Mouse (Mus musculus) embryo, embryonic 11.5 days (tissue): ENCODE measurements around the gene Olfr124.

ENCODE experiments used
- DNase-seq: peaks from one replicate; pipeline ENCODE4 v3.0.0-alpha.2; 2012; ENCODE audit warnings: low read depth, low spot score

The Olfr124 gene

DNA sequence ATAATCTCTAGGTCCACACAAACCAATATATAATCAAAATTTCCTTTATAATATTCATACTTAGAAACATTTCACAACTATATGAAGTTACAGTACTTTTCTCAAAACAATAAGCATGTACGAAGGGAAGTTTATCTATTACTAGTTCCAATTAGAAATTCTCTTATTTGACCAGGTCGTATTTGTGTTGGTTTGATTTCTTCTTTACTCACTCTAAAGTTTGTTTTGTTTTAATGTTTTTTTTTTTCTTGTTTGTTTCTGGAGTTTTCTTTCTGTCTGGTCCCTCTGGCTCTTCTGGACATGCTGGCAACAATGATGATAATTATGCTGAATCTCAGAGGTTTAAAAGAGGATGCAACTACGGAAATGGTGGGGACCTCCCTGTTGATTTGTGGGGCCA lies at the start of gene Olfr124:
Olfr124 (plus strand) TSS at position 301 of the 400 bp plus-strand sequence.
- no peak for DNase-seq

- DNase-seq = no peak
These were observed 31.4 kb upstream of the Olfr124 start, which contains the start of gene Olfr122 for GRCm38 (mm10) chr17:37768307-37768706. Gene Olfr122 (plus strand): TSS chr17:37768607.

DNA sequence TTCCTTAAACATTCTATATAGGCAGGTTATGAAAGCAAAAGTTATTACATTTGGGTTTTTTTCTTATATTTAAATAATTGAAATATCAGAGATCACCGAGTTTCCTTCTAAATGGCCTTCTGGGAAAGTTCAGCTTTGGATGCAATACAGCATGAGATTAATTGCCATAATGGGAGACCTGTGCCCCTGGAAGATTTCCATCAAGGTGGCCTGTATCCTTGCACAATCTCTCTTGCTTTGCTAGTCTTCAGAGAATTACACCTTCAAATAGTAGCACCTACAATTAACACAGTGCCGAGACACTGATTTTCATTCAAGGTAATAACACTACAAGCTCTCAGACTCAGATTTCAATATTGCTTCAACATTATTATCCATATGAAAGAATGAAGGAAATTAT lies 6.5 kb upstream of the Olfr124 start, which contains the start of gene Olfr123:
Olfr123 (plus strand) TSS at position 301 of the 400 bp plus-strand sequence.
- no peak for DNase-seq

- no peak for DNase-seq
These were observed 33.0 kb downstream of the Olfr124 start, which contains the start of gene Olfr125 for GRCm38 (mm10) chr17:37832649-37833048. Gene Olfr125 (plus strand): TSS chr17:37832949.

GRCm38 (mm10) chr17:37847183-37847582 lies 47.5 kb downstream of the Olfr124 start, which contains the start of gene Olfr126:
Gene Olfr126 (plus strand): TSS chr17:37847483.
- no peak for DNase-seq
